Mouse (Mus musculus): Measurements from ENCODE around the gene Gcc2.
A peak's percentile ranks its signal among the peaks of the same experiment; 100 is the strongest.
"Not testable (repeated sequence)": the region's sequence is repeated elsewhere in the genome, so short reads cannot be mapped to it uniquely, and the experiment has no call there.

The Gcc2 gene

GRCm38 (mm10) chr10:58255213-58255892 lies at the start of gene Gcc2:
TSS of gene Gcc2 (plus strand) at chr10:58255497.
- peak; percentile 86 for DNase-seq

GRCm38 (mm10) chr10:58205986-58206385 lies 49.3 kb upstream of the Gcc2 start:
- DNase-seq = no peak

GRCm38 (mm10) chr10:58206639-58207404 lies 48.5 kb upstream of the Gcc2 start:
- DNase-seq = no peak

- no peak for DNase-seq
Observed at GRCm38 (mm10) chr10:58209710-58210467, 45.4 kb upstream of the Gcc2 start.

GRCm38 (mm10) chr10:58210514-58210913 lies 44.8 kb upstream of the Gcc2 start:
- no peak for DNase-seq

- no peak for DNase-seq
Observed at GRCm38 (mm10) chr10:58211213-58211612, 44.1 kb upstream of the Gcc2 start.

- DNase-seq = no peak
Observed at GRCm38 (mm10) chr10:58212230-58212629, 43.1 kb upstream of the Gcc2 start.

GRCm38 (mm10) chr10:58214497-58214896 lies 40.8 kb upstream of the Gcc2 start:
- DNase-seq = no peak

GRCm38 (mm10) chr10:58214934-58215333 lies 40.4 kb upstream of the Gcc2 start:
- no peak for DNase-seq

- DNase-seq = no peak
Observed at GRCm38 (mm10) chr10:58215353-58215752, 39.9 kb upstream of the Gcc2 start.

- no peak for DNase-seq
Observed at GRCm38 (mm10) chr10:58217366-58217765, 37.9 kb upstream of the Gcc2 start.

GRCm38 (mm10) chr10:58220726-58221125 lies 34.6 kb upstream of the Gcc2 start:
- no peak for DNase-seq

- not testable (repeated sequence) for DNase-seq
Observed at GRCm38 (mm10) chr10:58221571-58221970, 33.7 kb upstream of the Gcc2 start.

- DNase-seq = not testable (repeated sequence)
Observed at GRCm38 (mm10) chr10:58223161-58223560, 32.1 kb upstream of the Gcc2 start.

- peak; percentile 49 for DNase-seq
Observed at GRCm38 (mm10) chr10:58223972-58224805, 31.1 kb upstream of the Gcc2 start.

GRCm38 (mm10) chr10:58224827-58225785 lies 30.2 kb upstream of the Gcc2 start, which contains the start of gene AW822073:
TSS of gene AW822073 (minus strand) at chr10:58224930.
- peak; percentile 35 for DNase-seq

- not testable (repeated sequence) for DNase-seq
Observed at GRCm38 (mm10) chr10:58226357-58226756, 28.9 kb upstream of the Gcc2 start.

- DNase-seq = peak; percentile 29
Observed at GRCm38 (mm10) chr10:58227798-58228197, 27.5 kb upstream of the Gcc2 start.

GRCm38 (mm10) chr10:58230021-58230420 lies 25.3 kb upstream of the Gcc2 start:
- DNase-seq = not testable (repeated sequence)

- DNase-seq = not testable (repeated sequence)
Observed at GRCm38 (mm10) chr10:58231088-58231487, 24.2 kb upstream of the Gcc2 start.
